Mouse (Mus musculus): ENCODE data around the gene Nedd9. TPM values are rescaled to one million over a fixed set of nuclear protein-coding genes. Genes with fewer than 3 reads are reported as not detected.

Nedd9 gene
- total RNA-seq, 1 experiment, result 4.4 TPM

GRCm38 (mm10) chr13:41337407-41337806, 149.8 kb downstream of the Nedd9 start:
- in situ Hi-C loops (cut with MboI; ENCODE audit: low sequenced_read_pairs in 2 of 2, unreplicated experiment in 2 of 2), result no loop called here
- H3K4me1 ChIP-seq (ENCODE audit: control insufficient read depth in 2 of 2, insufficient read depth in 2 of 2, low read length in 2 of 2, poor library complexity in 1 of 2), result no peaks in the 10 kb centered on the region
- H3K27ac ChIP-seq (ENCODE audit: insufficient read depth, low read depth, low read length, poor library complexity, severe bottlenecking), result no peak overlapping the region
- TF ChIP-seq ZC3H11A (IDR thresholded peaks at IDR 0.05; ENCODE audit: borderline replicate concordance, low read depth, low read length), result no peak
- no peak for TF ChIP-seq MAFK (IDR thresholded peaks at IDR 0.05; ENCODE audit: insufficient read depth, low read depth, low read length)
- TF ChIP-seq HCFC1 (IDR thresholded peaks at IDR 0.05; ENCODE audit: borderline replicate concordance, insufficient read depth, low read length), result no peak
- TF ChIP-seq ZNF384 (IDR thresholded peaks at IDR 0.05; ENCODE audit: low read depth, low read length), result no peak
- TF ChIP-seq CHD2 (IDR thresholded peaks at IDR 0.05; ENCODE audit: low read depth, low read length), result no peak
- H3K36me3 ChIP-seq (ENCODE audit: control insufficient read depth, insufficient read depth, low read length, poor library complexity, severe bottlenecking), result no peaks in the 10 kb centered on the region
- no peak overlapping the region for H3K4me3 ChIP-seq (ENCODE audit: insufficient read depth in 1 of 2, low read depth in 1 of 2, low read length in 2 of 2, poor library complexity in 1 of 2, severe bottlenecking in 1 of 2)
- H3K9me3 ChIP-seq (ENCODE audit: control insufficient read depth, insufficient read depth, low read depth, low read length), result no peaks in the 10 kb centered on the region
- H3K9ac ChIP-seq (ENCODE audit: insufficient read depth, low read depth, low read length, poor library complexity, severe bottlenecking), result no peak overlapping the region
- DNase-seq (ENCODE audit: low read depth, low spot score), result no peak

DNA sequence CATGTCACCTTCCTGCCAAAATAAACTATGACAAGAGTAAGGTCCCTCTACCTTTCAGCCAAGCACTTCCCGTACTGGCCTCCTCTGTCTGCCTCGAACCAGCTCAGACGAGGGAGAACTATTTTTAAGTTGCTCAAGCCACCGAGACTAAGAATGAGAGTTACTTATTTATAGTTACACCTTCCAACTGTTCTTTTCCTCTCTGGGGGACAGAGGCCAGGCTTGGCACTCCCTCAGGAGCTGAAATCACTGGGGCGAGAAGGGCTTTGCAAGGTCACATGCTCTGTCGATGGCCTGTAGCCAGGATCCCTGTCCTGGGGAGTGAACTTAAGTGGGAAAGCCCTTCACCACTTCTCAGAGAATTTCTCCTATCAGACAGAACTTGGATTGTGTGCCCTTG, 150.9 kb downstream of the Nedd9 start:
- TF ChIP-seq HCFC1 (IDR thresholded peaks at IDR 0.05; ENCODE audit: borderline replicate concordance, insufficient read depth, low read length) (no peak), ZNF384 (IDR thresholded peaks at IDR 0.05; ENCODE audit: low read depth, low read length) (no peak), CHD2 (IDR thresholded peaks at IDR 0.05; ENCODE audit: low read depth, low read length) (no peak), MAFK (IDR thresholded peaks at IDR 0.05; ENCODE audit: insufficient read depth, low read depth, low read length) (no peak), ZC3H11A (IDR thresholded peaks at IDR 0.05; ENCODE audit: borderline replicate concordance, low read depth, low read length) (no peak)
- DNase-seq (ENCODE audit: low read depth, low spot score), result no peak
- H3K9ac ChIP-seq (ENCODE audit: insufficient read depth, low read depth, low read length, poor library complexity, severe bottlenecking), result no peak overlapping the region
- H3K36me3 ChIP-seq (ENCODE audit: control insufficient read depth, insufficient read depth, low read length, poor library complexity, severe bottlenecking), result no peaks in the 10 kb centered on the region
- H3K4me3 ChIP-seq (ENCODE audit: insufficient read depth in 1 of 2, low read depth in 1 of 2, low read length in 2 of 2, poor library complexity in 1 of 2, severe bottlenecking in 1 of 2), result no peak overlapping the region
- no peaks in the 10 kb centered on the region for H3K9me3 ChIP-seq (ENCODE audit: control insufficient read depth, insufficient read depth, low read depth, low read length)
- no peak overlapping the region for H3K27ac ChIP-seq (ENCODE audit: insufficient read depth, low read depth, low read length, poor library complexity, severe bottlenecking)
- H3K4me1 ChIP-seq (ENCODE audit: control insufficient read depth in 2 of 2, insufficient read depth in 2 of 2, low read length in 2 of 2, poor library complexity in 1 of 2), result no peaks in the 10 kb centered on the region
- in situ Hi-C loops (cut with MboI; ENCODE audit: low sequenced_read_pairs in 2 of 2, unreplicated experiment in 2 of 2), result no loop called here

GRCm38 (mm10) chr13:41335767-41336166, 151.4 kb downstream of the Nedd9 start:
- TF ChIP-seq CHD2 (IDR thresholded peaks at IDR 0.05; ENCODE audit: low read depth, low read length), result no peak
- TF ChIP-seq MAFK (IDR thresholded peaks at IDR 0.05; ENCODE audit: insufficient read depth, low read depth, low read length), result no peak
- TF ChIP-seq HCFC1 (IDR thresholded peaks at IDR 0.05; ENCODE audit: borderline replicate concordance, insufficient read depth, low read length), result no peak
- TF ChIP-seq ZNF384 (IDR thresholded peaks at IDR 0.05; ENCODE audit: low read depth, low read length), result no peak
- no peak for TF ChIP-seq ZC3H11A (IDR thresholded peaks at IDR 0.05; ENCODE audit: borderline replicate concordance, low read depth, low read length)
- no peak for DNase-seq (ENCODE audit: low read depth, low spot score)
- Histone ChIP-seq H3K27ac (ENCODE audit: insufficient read depth, low read depth, low read length, poor library complexity, severe bottlenecking) (no peak overlapping the region), H3K9ac (ENCODE audit: insufficient read depth, low read depth, low read length, poor library complexity, severe bottlenecking) (no peak overlapping the region), H3K9me3 (ENCODE audit: control insufficient read depth, insufficient read depth, low read depth, low read length) (no peaks in the 10 kb centered on the region), H3K4me1 (ENCODE audit: control insufficient read depth in 2 of 2, insufficient read depth in 2 of 2, low read length in 2 of 2, poor library complexity in 1 of 2) (no peaks in the 10 kb centered on the region), H3K36me3 (ENCODE audit: control insufficient read depth, insufficient read depth, low read length, poor library complexity, severe bottlenecking) (no peaks in the 10 kb centered on the region), H3K4me3 (ENCODE audit: insufficient read depth in 1 of 2, low read depth in 1 of 2, low read length in 2 of 2, poor library complexity in 1 of 2, severe bottlenecking in 1 of 2) (no peak overlapping the region)
- in situ Hi-C loops (cut with MboI; ENCODE audit: low sequenced_read_pairs in 2 of 2, unreplicated experiment in 2 of 2), result no loop called here

GRCm38 (mm10) chr13:41334641-41335000, 152.5 kb downstream of the Nedd9 start:
- Histone ChIP-seq H3K27ac (ENCODE audit: insufficient read depth, low read depth, low read length, poor library complexity, severe bottlenecking) (no peak overlapping the region), H3K9me3 (ENCODE audit: control insufficient read depth, insufficient read depth, low read depth, low read length) (no peaks in the 10 kb centered on the region), H3K36me3 (ENCODE audit: control insufficient read depth, insufficient read depth, low read length, poor library complexity, severe bottlenecking) (no peaks in the 10 kb centered on the region), H3K4me1 (ENCODE audit: control insufficient read depth in 2 of 2, insufficient read depth in 2 of 2, low read length in 2 of 2, poor library complexity in 1 of 2) (no peaks in the 10 kb centered on the region), H3K4me3 (ENCODE audit: insufficient read depth in 1 of 2, low read depth in 1 of 2, low read length in 2 of 2, poor library complexity in 1 of 2, severe bottlenecking in 1 of 2) (no peak overlapping the region), H3K9ac (ENCODE audit: insufficient read depth, low read depth, low read length, poor library complexity, severe bottlenecking) (no peak overlapping the region)
- TF ChIP-seq CHD2 (IDR thresholded peaks at IDR 0.05; ENCODE audit: low read depth, low read length), result no peak
- TF ChIP-seq HCFC1 (IDR thresholded peaks at IDR 0.05; ENCODE audit: borderline replicate concordance, insufficient read depth, low read length), result no peak
- no peak for TF ChIP-seq ZC3H11A (IDR thresholded peaks at IDR 0.05; ENCODE audit: borderline replicate concordance, low read depth, low read length)
- TF ChIP-seq ZNF384 (IDR thresholded peaks at IDR 0.05; ENCODE audit: low read depth, low read length), result no peak
- no peak for TF ChIP-seq MAFK (IDR thresholded peaks at IDR 0.05; ENCODE audit: insufficient read depth, low read depth, low read length)
- in situ Hi-C loops (cut with MboI; ENCODE audit: low sequenced_read_pairs in 2 of 2, unreplicated experiment in 2 of 2), result no loop called here
- DNase-seq (ENCODE audit: low read depth, low spot score), result no peak

Measured in ES-E14 (cell line).